Mouse (Mus musculus) 416B (cell line): ENCODE results near the gene Obsl1.

Source experiments
- DNase-seq: peaks from one replicate; pipeline ENCODE4 v3.0.0; 2011; ENCODE audit warnings: low read depth

Gene Obsl1

DNA sequence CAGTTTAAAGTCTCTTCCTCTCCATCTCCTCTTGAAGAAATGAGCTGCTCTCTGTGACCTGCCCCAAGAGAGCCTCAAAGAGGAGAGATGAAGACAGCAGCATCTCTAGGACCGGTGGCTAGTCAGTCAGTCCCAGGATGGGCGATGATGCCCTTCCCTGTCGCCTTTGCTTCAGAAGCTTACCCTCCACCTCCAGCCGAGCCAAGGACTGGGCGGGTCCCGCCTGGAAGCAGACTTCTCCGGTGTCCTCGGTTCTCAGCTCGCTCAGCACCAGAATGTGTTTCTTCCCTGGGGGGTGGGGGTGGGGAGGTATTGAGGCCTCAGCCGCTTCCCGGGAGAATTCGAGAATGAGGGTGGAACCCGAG lies 19.2 kb downstream of the Obsl1 start:
- DNase-seq: no peak

DNA sequence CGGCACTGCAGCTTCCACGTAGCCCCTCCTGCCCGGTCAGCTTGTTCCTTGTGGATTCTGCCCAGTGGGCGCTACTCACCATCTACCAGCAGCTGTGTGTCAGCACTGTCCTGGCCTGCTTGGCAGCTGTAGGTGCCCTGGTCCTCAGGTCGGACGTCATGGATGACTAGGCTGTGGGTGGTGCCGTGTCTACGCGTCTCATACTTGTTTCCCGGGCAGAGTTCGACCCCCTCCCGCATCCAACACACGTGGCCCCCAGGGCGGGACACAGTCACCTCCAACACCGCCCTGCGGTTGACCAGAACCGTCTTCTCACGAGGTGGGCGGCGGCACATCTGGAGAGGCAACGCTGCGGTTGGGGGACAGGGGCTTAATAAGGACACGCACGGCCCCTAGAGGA lies 19.7 kb downstream of the Obsl1 start:
- DNase-seq: no peak

DNA sequence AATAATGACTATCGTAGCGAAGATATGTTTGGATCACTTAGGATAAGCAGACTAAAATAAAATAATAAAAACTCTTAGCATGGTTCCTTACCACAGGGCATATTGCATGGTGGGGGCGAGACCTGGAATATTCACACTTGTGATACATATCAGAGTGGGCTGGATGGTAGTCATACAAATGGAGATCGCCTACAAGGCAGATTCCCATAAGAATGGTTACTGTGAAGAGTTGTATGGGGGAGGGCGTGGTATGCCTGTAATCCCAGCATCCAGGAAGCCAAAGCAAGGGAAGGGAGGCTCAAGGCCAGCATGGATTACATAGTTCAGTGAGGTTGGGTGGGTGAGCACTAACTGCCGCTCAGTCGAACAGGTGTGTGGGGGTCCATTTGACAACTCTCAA lies 25.5 kb downstream of the Obsl1 start:
- no peak for DNase-seq

DNA sequence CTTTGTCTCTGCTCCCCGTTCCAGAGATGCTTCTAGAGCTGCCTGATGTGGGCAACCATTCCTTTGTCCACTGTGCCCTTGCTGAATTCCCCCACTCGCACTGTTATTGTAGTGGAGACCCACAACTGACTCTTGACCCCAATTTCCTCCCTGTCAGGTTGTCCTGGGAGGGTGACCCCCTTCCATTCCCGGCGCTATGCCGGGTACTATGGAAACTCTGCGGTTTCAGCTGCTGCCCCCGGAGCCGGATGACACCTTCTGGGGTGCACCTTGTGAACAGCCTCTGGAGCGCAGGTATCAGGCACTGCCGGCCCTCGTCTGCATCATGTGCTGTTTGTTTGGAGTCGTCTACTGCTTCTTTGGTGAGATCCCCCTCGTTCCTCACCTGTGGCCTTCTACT lies 26.2 kb downstream of the Obsl1 start:
- no peak for DNase-seq

DNA sequence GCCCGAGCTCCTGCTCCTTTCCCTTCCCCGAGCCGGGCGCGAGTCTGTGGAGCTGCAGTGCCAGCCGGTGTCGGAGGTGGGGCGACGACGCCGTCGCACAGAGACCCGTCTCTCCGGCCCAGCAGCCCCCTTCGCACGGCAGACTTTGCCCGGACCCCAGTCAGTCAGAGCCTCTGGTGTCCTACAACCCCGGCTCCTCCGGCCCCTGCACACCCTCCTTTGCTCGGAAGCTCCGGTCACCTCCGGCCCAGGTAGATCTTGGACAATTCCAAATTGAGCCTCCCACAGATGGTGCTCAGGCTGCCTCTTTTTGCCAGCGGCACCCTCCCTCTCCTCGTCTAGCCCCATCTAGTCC lies 26.6 kb downstream of the Obsl1 start:
- no peak for DNase-seq

DNA sequence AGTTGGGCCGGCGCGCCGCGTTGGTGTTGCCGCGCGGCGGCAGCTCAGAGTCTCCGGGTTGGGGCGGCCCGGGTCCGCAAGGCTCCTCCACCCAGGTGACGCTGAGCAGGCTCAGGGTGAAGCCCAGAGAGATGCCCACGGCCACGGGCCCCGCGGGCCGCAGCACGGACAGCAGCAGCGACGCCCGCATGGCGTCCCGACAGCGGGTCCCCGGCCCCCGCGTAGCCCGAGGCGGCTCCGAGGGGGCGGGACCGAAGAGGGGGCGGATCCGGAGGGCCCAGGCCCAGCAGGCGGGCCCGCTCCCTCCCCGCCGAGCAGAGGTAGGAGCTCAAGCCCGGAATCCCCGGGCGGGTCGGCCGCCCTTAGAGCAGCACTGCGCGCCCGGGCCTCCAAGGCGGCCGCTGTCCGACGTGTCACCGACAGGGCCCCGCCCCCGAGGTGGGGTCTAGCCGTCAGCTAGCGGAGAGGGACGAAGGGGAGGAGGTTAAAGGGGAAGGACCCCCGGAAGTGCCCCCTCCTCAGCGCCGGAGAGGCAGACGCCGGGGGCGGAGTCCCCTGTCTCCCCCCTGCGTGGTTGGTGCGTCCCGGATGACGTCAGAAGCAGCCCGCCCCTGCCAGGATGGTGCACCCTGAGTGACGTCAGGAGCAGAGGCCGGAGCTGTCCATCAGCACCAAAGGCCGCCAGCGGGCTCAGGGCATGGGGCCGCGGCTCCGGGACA lies 27.2 kb downstream of the Obsl1 start, which contains the start of the genes Chpf and Tmem198:
Gene Chpf (minus strand): TSS at position 392 of the 719 bp plus-strand sequence.
Gene Tmem198 (plus strand): TSS at position 617 of the 719 bp plus-strand sequence.
- no peak for DNase-seq

DNA sequence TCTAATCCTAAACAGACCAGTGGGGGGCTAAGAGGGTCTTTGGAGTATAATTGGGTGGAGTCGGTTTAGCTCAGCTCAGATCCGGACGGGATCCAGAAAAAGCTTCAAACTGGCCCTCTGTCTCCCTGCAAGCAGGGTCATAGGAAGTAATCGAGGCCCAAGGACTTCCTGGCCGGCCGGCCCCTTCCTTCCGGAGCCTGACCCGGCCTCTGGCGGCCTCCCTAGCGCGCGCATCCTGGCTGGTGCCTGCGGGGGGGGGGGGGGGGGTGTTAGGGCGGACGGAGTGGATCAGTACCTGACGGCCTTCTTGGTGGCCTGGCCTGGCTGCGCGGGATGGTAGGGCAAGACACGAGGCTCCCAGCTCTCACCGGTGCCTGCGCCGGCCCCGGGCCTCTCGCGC lies 27.8 kb downstream of the Obsl1 start:
- DNase-seq: peak; percentile 34

DNA sequence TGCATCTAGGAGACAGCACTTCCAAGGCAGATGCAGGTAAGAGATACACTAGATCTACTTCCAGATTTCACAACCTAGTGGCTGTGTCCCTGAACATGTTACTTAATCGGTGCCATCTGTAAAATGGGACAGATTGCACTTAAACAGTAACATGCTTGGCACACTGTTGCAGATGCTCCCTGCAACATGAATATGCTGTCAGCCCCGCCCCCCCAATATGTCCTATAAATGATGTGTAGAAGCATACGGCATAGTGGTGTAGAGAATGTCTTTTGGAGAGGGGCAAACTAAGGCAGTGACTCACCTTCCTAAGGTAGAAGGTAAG lies 28.3 kb downstream of the Obsl1 start:
- no peak for DNase-seq

DNA sequence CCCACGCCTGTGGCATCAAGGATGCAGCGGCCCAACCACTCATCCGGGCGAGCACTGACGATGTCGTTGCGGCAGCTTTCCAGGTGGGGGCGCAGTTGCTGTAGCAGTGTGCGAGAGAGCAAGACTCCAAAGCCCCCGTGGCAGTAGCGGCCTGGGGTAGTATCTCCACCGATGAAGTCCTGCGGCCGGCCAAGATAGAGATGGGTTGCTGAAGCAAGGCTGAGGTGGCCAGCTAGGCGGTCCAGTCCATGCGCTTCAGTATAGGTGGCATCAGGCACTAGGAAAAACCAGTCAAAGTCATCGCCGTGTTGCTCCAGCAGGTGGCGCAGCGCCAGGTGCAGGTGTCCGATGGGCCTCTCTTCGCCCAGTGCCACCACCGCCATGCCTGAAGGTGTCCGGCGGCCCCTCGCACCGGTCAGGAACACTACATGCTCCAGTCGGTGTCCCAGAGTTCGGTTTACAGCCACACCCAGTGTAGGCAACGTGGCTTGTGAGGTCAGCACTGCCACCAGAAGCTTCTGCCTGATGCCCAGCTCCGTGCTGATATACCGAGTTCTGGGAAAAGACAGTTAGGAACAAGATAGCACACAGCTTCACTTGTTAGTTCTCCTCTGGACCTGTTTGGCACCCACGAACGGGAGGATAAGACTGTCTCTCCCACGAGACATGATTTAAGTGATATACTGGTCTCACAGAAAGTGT lies 28.8 kb downstream of the Obsl1 start:
- DNase-seq: peak; percentile 22

DNA sequence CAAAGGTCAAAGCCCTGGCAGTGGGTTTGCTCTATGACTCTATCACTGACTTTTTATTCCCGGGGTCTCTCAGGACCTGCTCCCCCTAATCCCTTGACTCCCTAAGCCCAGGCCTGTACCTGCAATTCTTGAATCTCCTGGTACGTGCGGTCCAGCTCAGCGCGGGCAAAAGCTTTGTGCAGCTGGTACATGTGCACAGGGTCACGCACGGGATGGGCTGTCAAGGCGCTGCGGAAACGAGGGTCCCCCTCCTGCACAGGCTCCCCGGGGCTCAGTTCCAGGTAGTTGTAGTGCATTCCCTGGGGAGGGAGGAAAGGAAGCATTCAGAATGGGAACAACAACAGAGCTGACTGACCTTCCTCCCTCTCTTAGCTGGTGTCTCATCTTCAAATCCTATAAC lies 29.8 kb downstream of the Obsl1 start:
- no peak for DNase-seq

DNA sequence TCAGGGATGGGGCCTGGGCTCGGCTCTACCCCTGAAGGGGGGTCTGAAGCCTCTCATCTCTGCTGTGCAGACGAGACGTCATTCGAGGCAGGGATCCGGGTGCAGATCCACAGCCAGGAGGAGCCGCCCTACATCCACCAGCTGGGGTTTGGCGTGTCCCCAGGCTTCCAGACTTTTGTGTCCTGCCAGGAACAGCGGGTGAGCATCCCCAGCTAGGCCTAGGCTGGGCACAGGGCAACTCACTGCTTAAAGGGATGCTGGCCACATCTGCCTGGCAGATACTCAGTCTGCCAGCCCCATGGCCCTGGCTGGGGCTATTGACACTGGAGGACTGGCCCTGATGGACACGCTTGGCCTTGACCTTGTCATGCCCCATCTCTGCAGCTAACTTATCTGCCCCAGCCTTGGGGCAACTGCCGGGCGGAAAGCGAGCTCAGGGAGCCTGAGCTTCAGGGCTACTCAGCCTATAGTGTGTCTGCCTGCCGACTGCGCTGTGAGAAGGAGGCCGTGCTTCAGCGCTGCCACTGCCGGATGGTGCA lies 36.9 kb downstream of the Obsl1 start:
- no peak for DNase-seq

DNA sequence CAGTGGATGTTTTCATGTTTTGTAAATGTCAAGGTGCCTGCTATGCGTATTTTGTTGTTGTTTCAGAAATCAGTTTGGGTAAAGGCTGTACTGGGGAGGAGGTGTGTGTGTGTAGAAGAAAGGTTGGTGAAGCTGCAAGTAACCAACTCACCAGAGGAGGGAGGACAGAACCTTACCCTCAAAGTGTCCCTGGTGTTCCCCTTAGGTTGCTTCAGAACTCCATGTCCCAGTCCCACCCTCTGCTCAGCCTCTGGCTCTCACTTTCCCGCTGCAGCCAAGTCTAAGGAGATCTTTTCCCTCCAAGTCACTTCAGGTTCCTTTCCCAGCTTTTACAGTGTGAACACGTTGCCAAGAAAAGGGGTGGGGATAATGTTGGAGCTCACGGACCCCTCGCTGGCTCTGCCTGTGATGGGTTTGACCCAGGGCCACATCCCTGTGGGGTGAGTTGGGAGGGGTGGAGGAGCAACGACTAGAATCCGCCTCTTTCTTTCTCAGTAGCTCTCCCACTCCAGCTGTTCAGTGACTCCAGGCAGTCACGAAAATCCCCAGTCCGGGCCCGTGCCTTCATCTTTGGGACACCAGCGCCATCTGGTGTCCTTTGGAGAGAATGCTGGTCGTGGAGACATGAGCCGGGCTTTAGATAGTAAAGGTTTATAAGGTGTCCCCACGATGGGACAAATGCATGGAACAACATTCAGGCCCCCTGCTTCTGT lies 38.9 kb downstream of the Obsl1 start:
- peak; percentile 59 for DNase-seq

DNA sequence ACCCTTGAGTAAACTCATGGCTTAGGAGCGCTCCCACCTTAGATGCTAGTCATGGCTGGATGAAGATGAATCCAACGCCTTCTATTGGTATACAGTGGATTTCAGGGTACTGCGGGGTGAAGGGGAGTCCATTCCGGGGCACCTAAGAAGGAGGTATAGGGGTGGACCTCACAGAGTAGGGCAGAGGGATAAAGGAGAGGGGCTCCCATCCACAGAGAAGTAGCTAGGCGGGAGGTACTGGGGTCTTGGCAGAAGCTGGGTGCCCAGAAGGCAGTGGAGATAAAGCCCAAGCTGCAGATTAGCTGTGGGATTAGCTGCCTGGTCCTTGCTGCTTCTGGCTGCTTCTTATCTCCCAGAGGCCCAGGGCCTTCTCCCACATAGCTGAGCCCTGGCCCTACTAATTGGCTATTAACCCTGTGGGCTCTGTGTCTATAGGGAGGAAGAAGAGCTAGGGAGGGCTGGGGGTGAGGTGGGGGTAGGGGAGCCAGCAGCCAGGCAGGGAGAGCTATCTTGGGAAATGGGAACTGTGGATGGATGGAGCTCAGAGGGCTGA lies 42.5 kb downstream of the Obsl1 start:
- DNase-seq: no peak

DNA sequence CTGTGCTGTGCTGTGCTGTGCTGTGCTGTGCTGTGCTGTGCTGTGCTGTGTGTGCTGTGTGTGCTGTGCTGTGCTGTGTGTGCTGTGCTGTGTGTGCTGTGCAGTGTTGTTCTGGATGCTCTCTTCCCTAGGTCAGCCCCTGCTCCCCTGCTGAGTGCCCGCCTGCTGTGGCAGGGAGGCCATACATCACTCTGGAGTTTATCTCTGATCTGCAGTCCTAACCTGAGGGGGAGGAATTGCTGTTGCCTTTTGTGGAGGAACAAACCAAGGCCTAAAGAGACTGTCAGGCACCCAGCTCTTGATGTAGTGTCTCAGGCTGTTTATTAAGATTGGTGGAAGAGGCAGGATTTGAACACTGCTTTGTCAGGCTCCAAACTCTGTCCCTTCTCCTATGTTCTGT lies 43.6 kb downstream of the Obsl1 start:
- no peak for DNase-seq

DNA sequence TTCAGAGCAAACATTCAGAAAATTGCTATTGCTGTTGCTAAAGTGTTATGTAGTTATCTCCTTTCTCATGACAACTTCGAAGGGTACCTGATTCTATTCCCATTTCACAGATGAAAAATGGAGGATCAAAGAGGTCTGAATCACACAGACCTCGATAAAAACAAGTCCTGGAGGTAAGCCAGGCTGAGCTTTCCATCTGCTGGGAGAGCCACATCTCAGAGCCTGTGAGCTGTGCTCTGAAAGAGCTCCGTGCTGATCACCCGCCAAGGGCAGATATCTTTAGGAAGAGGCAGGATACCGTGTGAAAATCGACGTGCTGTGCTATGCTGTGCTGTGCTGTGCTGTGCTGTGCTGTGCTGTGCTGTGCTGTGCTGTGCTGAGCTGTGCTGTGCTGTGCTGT lies 46.0 kb downstream of the Obsl1 start:
- no peak for DNase-seq

DNA sequence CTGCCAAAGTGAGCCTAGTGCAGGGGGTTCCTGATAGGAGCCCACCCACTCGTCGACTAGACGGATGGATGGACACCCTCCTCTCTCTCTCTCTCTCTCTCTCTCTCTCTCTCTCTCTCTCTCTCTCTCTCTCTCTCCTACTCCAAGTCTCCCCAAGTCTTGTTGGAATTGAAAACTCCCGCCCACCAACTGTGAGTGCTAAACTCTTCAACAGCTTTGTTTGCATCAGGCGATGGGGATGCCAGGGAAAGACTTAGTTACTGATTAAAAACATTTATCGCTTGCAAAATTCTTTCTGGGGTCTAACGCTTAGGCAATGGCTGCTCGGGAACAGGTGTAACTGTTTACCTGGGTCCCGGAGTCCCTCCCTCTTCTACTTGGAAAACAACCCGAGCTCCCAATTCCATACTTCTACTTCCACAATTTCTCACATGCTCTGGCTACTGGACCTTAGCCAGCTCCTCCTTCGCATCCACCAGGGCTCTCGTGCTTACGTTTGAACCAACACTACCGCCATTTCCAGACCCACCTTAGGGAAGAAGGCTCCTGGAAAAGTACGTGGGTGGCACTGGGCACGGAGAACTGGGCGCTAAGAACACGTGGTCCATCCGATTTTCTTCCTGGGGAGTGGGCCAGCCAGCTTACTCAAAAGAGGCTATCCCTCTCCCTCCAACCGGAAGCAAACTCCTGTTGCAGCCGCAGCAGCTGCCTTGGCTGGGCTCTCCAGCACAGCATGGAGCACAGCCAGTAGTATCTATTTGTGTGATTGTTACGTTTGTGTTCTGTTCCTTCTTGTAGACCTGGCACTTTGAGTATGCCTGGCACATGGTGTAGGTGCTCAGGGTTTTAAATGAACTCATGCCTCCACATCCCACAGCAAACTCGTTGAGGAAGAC lies 47.2 kb downstream of the Obsl1 start:
- no peak for DNase-seq

DNA sequence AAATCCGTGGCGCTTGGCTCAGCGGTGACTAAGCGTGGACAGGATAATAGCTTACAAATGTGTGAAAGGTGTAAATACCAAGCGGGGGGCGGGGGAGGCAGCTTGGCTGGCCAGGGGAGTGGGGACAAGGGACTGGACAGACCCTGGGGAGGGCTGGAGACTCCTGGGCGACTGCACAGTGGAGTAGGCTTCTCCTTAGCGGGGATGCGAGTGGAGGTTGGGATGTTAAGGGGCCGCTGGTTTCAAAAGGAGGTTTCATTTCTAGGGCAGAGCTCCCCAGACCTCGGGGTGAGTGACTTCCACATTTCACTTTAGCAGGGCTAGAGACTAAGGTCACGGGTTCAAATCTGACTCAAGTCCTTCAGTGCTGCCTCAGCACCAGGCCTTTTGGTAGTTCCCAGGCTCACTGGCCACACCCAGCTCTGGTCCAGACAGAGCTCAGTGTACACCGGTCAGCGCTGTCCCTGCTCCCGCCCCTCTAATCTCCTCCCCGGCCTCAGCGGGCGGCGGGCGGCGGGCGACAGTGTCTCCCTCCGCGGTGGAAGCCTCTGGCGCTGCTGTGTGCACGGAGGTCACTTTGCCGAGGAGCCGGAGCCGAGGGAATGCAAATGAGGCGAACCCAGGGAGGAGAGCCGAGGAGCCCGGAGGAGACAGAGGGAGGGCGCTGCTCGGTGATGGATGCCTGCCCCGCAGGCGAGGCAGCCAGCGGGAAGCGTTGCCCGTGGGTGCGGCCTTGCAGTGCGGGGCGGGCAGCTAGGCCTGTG lies 48.0 kb downstream of the Obsl1 start:
- no peak for DNase-seq

DNA sequence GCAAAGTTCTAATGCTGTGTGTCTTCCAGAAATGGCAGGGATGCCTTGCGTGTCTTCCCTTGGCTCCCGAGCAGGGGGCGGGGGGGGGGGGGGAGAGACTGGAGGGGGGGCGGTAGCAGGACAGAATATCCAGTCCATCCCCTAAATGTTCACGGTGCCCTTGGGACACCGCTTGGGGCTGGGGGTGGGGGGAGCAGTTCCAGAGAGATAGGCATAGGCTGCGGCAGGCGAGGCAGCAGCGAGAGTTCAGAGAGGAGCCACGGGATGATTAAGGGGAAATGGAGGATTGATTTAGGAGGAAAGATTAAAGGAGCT lies 48.6 kb downstream of the Obsl1 start:
- DNase-seq: no peak

DNA sequence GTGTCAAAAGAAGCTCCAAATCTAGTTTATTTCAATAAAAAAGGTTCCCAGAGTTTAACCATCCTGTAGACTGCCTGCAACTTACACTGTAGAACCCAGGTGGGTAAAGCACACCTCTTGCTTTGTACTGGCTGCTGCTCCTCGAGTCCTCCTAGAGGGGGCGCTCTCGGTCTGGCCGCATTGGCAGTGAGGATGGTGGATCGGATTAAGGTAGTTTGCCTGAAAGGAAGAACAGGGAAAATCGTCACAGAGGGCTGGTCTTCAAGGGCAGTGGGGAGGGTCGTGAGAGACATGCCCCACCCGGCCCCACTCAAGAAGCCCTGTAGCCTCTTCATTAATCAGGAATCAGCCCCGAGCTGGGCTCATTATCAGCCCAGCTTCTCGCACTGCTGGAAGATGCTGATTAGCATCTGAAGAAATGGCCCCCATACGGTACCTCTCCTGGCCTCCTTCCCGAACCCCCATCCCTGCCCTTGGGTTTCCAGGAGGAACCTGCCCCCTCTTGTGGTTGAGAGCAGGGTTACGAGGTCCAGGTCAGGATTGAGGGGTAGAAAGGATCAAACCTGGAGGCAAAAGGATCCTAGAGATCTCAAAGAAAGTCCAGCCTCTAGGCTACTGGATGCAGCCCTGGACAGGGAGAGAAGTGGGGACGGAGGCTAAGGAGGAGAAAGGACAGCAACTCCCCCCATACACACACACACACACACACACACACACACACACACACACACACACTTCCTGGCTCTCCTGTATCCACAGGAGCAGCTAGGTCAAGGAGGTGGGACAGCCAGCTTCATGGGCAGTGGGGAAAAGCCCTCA lies 49.3 kb downstream of the Obsl1 start:
- DNase-seq: no peak

DNA sequence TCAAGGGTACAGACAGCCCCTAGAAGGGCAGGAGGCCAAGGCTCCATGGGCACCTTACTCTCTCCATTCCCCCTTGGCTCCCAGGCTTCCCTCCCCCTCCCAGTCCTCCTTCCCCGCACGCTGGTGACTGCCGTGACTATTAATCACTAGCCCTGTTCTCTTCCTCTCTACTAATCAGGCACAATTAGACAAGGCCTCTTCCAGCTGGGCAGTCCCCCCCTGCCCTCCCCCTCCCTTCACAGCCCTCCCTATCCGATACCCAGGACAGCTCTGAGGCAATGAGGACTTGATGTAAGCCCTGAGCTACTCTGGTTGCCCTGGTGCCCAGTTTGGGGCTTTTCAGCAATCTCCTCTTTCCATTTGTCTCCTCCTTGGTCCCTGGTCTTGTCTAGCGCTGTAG lies 50.3 kb downstream of the Obsl1 start:
- no peak for DNase-seq
